ENCODE assay signal across 16 mouse cellular contexts in genomic region chr12:55805035-55805434, GRCm38 (mm10). TPM values are rescaled to one million over a fixed set of nuclear protein-coding genes. Genes with fewer than 3 reads are reported as not detected.
DNase-seq lines count a peak whose midpoint lies in the region; ATAC-seq and TF ChIP-seq lines count a peak whose summit lies in the region.
"Had no signal": no experiment of that assay in that cellular context is flagged by ENCODE, and none has a peak within 500 bp of the region (broad histone marks: within the 10 kb centered on the region; RNA-seq: fewer than 3 reads in every experiment).

No protein-coding gene starts in this region.

- no peaks in the 10 kb centered on the region for H3K4me1 ChIP-seq in embryonic facial prominence, embryonic 11.5 days (ENCODE audit: control insufficient read depth, insufficient read depth, low read length)
- no peaks in the 10 kb centered on the region for H3K4me1 ChIP-seq in embryonic facial prominence, embryonic 10.5 days
- H3K4me1 ChIP-seq in heart, embryonic 15.5 days (replicated peaks), result peaks cover 4% of the 10 kb centered on the region
- H3K4me1 ChIP-seq in lung, embryonic 14.5 days (ENCODE audit: insufficient read depth), result no peaks in the 10 kb centered on the region
- H3K4me1 ChIP-seq in hindbrain, postnatal 0 days (ENCODE audit: insufficient read depth, low read length), result 0 out of 2 replicates have a peak, but pooled peaks cover 4% of the 10 kb centered on the region
- H3K4me1 ChIP-seq: midbrain, embryonic 13.5 days; neural tube, embryonic 13.5 days had no signal

- no peak for ATAC-seq in embryonic facial prominence, embryonic 11.5 days (replicated peaks; ENCODE audit: insufficient number of reproducible peaks, low FRiP score, low TSS enrichment, low read depth)
- ATAC-seq in heart, embryonic 15.5 days (replicated peaks; ENCODE audit: insufficient number of reproducible peaks, insufficient read depth, low FRiP score, low read depth), result no peak
- peak; percentile 14; the same call in 1 of the 2 replicates for ATAC-seq in lung, embryonic 14.5 days (ENCODE audit: insufficient read depth)
- no peak for ATAC-seq in hindbrain, postnatal 0 days
- ATAC-seq: liver, postnatal 0 days; midbrain, embryonic 13.5 days had no signal

- no peak overlapping the region for H3K27ac ChIP-seq in embryonic facial prominence, embryonic 11.5 days (replicated peaks; ENCODE audit: low read depth, low read length)
- H3K27ac ChIP-seq in embryonic facial prominence, embryonic 10.5 days (replicated peaks), result no peak overlapping the region
- peak overlapping the region; percentile 43; the same call in 1 of the 2 replicates for H3K27ac ChIP-seq in heart, embryonic 15.5 days
- H3K27ac ChIP-seq in lung, embryonic 14.5 days (ENCODE audit: low read depth), result peak overlapping the region; percentile 43; the same call in 1 of the 2 replicates
- H3K27ac ChIP-seq in hindbrain, postnatal 0 days, result no peak overlapping the region
- H3K27ac ChIP-seq: midbrain, embryonic 13.5 days; neural tube, embryonic 13.5 days; stomach, postnatal 0 days had no signal

- no peak overlapping the region for H3K4me3 ChIP-seq in embryonic facial prominence, embryonic 11.5 days (ENCODE audit: low read depth, low read length)
- no peak overlapping the region for H3K4me3 ChIP-seq in embryonic facial prominence, embryonic 10.5 days
- no peak overlapping the region for H3K4me3 ChIP-seq in heart, embryonic 15.5 days
- no peak overlapping the region for H3K4me3 ChIP-seq in lung, embryonic 14.5 days (ENCODE audit: low read depth, low read length)
- H3K4me3 ChIP-seq in hindbrain, postnatal 0 days (ENCODE audit: low read length), result no peak overlapping the region
- H3K4me3 ChIP-seq: midbrain, embryonic 13.5 days; neural tube, embryonic 13.5 days had no signal

- no peaks in the 10 kb centered on the region for H3K27me3 ChIP-seq in embryonic facial prominence, embryonic 11.5 days (ENCODE audit: control insufficient read depth, insufficient read depth, low read length)
- H3K27me3 ChIP-seq in embryonic facial prominence, embryonic 10.5 days (replicated peaks; ENCODE audit: low read depth, poor library complexity, severe bottlenecking), result no peaks in the 10 kb centered on the region
- H3K27me3 ChIP-seq in heart, embryonic 15.5 days, result no peaks in the 10 kb centered on the region
- H3K27me3 ChIP-seq in lung, embryonic 14.5 days (ENCODE audit: insufficient read depth, low read length), result no peaks in the 10 kb centered on the region
- H3K27me3 ChIP-seq in hindbrain, postnatal 0 days (ENCODE audit: insufficient read depth, low read length), result no peaks in the 10 kb centered on the region
- H3K27me3 ChIP-seq: midbrain, embryonic 13.5 days; neural tube, embryonic 13.5 days had no signal

- no peaks in the 10 kb centered on the region for H3K9me3 ChIP-seq in embryonic facial prominence, embryonic 11.5 days (replicated peaks; ENCODE audit: control insufficient read depth, low read length)
- no peaks in the 10 kb centered on the region for H3K9me3 ChIP-seq in embryonic facial prominence, embryonic 10.5 days
- no peaks in the 10 kb centered on the region for H3K9me3 ChIP-seq in heart, embryonic 15.5 days (replicated peaks)
- no peaks in the 10 kb centered on the region for H3K9me3 ChIP-seq in lung, embryonic 14.5 days (ENCODE audit: low read depth, low read length)
- H3K9me3 ChIP-seq in hindbrain, postnatal 0 days (ENCODE audit: low read length), result no peaks in the 10 kb centered on the region
- H3K9me3 ChIP-seq: midbrain, embryonic 13.5 days; neural tube, embryonic 13.5 days had no signal

- no peak overlapping the region for H3K4me2 ChIP-seq in embryonic facial prominence, embryonic 11.5 days (ENCODE audit: low read depth, low read length)
- H3K4me2 ChIP-seq in heart, embryonic 15.5 days, result no peak overlapping the region
- H3K4me2 ChIP-seq in lung, embryonic 14.5 days, result no peak overlapping the region
- H3K4me2 ChIP-seq in hindbrain, postnatal 0 days (ENCODE audit: low read depth, low read length), result no peak overlapping the region
- H3K4me2 ChIP-seq: midbrain, embryonic 13.5 days; neural tube, embryonic 13.5 days had no signal

- H3K36me3 ChIP-seq in embryonic facial prominence, embryonic 11.5 days (replicated peaks; ENCODE audit: control insufficient read depth, insufficient read depth, low read depth, low read length), result no peaks in the 10 kb centered on the region
- no peaks in the 10 kb centered on the region for H3K36me3 ChIP-seq in embryonic facial prominence, embryonic 10.5 days (replicated peaks)
- no peaks in the 10 kb centered on the region for H3K36me3 ChIP-seq in heart, embryonic 15.5 days
- no peaks in the 10 kb centered on the region for H3K36me3 ChIP-seq in lung, embryonic 14.5 days (ENCODE audit: insufficient read depth)
- no peaks in the 10 kb centered on the region for H3K36me3 ChIP-seq in hindbrain, postnatal 0 days (ENCODE audit: insufficient read depth, low read length)
- H3K36me3 ChIP-seq: midbrain, embryonic 13.5 days; neural tube, embryonic 13.5 days had no signal

- DNase-seq in embryonic facial prominence, embryonic 11.5 days (ENCODE audit: low spot score), result peak; percentile 6
- DNase-seq in embryonic facial prominence, embryonic 10.5 days (ENCODE audit: low spot score), result no peak
- no peak for DNase-seq in heart, postnatal 36 days
- peak; percentile 79 for DNase-seq in lung, embryonic 14.5 days
- DNase-seq in lung, postnatal 10 days, result no peak
- peak; percentile 32 for DNase-seq in hindbrain, postnatal 0 days (ENCODE audit: low spot score)
- DNase-seq in adrenal gland, postnatal 25 days, result no peak
- DNase-seq: adrenal gland, postnatal 14 days; cerebellum, adult 11 months; left cerebral cortex, postnatal 4 days; liver, postnatal 0 days; spleen, adult 18-20 months had no signal

- TF ChIP-seq CTCF in lung, embryonic 14.5 days (IDR thresholded peaks at IDR 0.05; ENCODE audit: low read depth), result no peak
- TF ChIP-seq CTCF in hindbrain, postnatal 0 days (IDR thresholded peaks at IDR 0.05; ENCODE audit: low read depth), result no peak

- intact Hi-C loops in heart, postnatal 36 days (cut with DNase I), result no loop called here

- 50% methylated on average over 3 of the region's 3 CpGs for WGBS in embryonic facial prominence, embryonic 11.5 days
- 67% methylated on average over 3 of the region's 3 CpGs for WGBS in embryonic facial prominence, embryonic 10.5 days
- WGBS in heart, embryonic 15.5 days, result 44% methylated on average over 3 of the region's 3 CpGs
- WGBS in lung, embryonic 14.5 days, result 37% methylated on average over 3 of the region's 3 CpGs
- 41% methylated on average over 3 of the region's 3 CpGs for WGBS in hindbrain, postnatal 0 days

- H3K9ac ChIP-seq in embryonic facial prominence, embryonic 11.5 days (replicated peaks; ENCODE audit: low read length), result no peak overlapping the region
- H3K9ac ChIP-seq in heart, embryonic 15.5 days, result no peak overlapping the region
- H3K9ac ChIP-seq in lung, embryonic 14.5 days, result no peak overlapping the region
- no peak overlapping the region for H3K9ac ChIP-seq in hindbrain, postnatal 0 days (replicated peaks; ENCODE audit: low read length)
- H3K9ac ChIP-seq: liver, postnatal 0 days; midbrain, embryonic 13.5 days; neural tube, embryonic 13.5 days had no signal

RNA-seq across cellular contexts. Expression of gene Ralgapa1, which starts 15.9 kb away (rescaled TPM):
- polyA plus RNA-seq in embryonic facial prominence, embryonic 11.5 days (2014; fragmentation: Nextera tagmentation; extraction: Ambion mirVana), result 16.2 and 19.2 TPM in 2 replicates
- polyA plus RNA-seq in embryonic facial prominence, embryonic 10.5 days (2016; fragmentation: Nextera tagmentation; extraction: Ambion mirVana), result 9.7 and 11.0 TPM in 2 replicates
- 16.7 and 17.6 TPM in 2 replicates for polyA plus RNA-seq in heart, embryonic 15.5 days (2015; fragmentation: Nextera tagmentation; extraction: Ambion mirVana)
- total RNA-seq in heart, postnatal 36 days (2021), result 10 to 100 TPM; 57.2 to 61.3 TPM
- polyA plus RNA-seq in lung, embryonic 14.5 days (2014; fragmentation: Nextera tagmentation; extraction: Ambion mirVana), result 20.4 and 20.5 TPM in 2 replicates
- total RNA-seq in hindbrain, postnatal 0 days (2014; rRNA removed), result 94.3 and 110 TPM in 2 replicates
- 17.5 and 18.5 TPM in 2 replicates for polyA plus RNA-seq in hindbrain, postnatal 0 days (2015; fragmentation: Nextera tagmentation; extraction: Ambion mirVana)
- 84.1 and 99.9 TPM in 2 replicates for total RNA-seq in adrenal gland, postnatal 25 days (2021)

RNA-seq across cellular contexts. Expression of gene Brms1l, which starts 31.1 kb away (rescaled TPM):
- polyA plus RNA-seq in embryonic facial prominence, embryonic 11.5 days (2014; fragmentation: Nextera tagmentation; extraction: Ambion mirVana), result 41.1 and 42.9 TPM in 2 replicates
- 42.4 and 45.3 TPM in 2 replicates for polyA plus RNA-seq in embryonic facial prominence, embryonic 10.5 days (2016; fragmentation: Nextera tagmentation; extraction: Ambion mirVana)
- polyA plus RNA-seq in heart, embryonic 15.5 days (2015; fragmentation: Nextera tagmentation; extraction: Ambion mirVana), result 24.6 and 28.0 TPM in 2 replicates
- total RNA-seq in heart, postnatal 36 days (2021), result 10 to 100 TPM; 19.2 to 21.6 TPM
- 42.3 and 49.2 TPM in 2 replicates for polyA plus RNA-seq in lung, embryonic 14.5 days (2014; fragmentation: Nextera tagmentation; extraction: Ambion mirVana)
- total RNA-seq in hindbrain, postnatal 0 days (2014; rRNA removed), result 29.1 and 32.1 TPM in 2 replicates
- 39.3 and 40.9 TPM in 2 replicates for polyA plus RNA-seq in hindbrain, postnatal 0 days (2015; fragmentation: Nextera tagmentation; extraction: Ambion mirVana)
- 35.0 and 56.1 TPM in 2 replicates for total RNA-seq in adrenal gland, postnatal 25 days (2021)

Comparison
In these comparisons a context has a peak if more than half of its experiments do, and no peak if none do; other contexts are left out.
1. DNase-seq: peak in embryonic facial prominence, embryonic 11.5 days (single experiment), lung, embryonic 14.5 days (single experiment) and hindbrain, postnatal 0 days (single experiment); none in embryonic facial prominence, embryonic 10.5 days (single experiment), heart, postnatal 36 days (0 of 2), lung, postnatal 10 days (single experiment) and adrenal gland, postnatal 25 days (single experiment).
2. H3K27ac ChIP-seq: peak in heart, embryonic 15.5 days (single experiment) and lung, embryonic 14.5 days (single experiment); none in embryonic facial prominence, embryonic 11.5 days (single experiment), embryonic facial prominence, embryonic 10.5 days (single experiment) and hindbrain, postnatal 0 days (single experiment).